Mouse (Mus musculus): ENCODE data around the gene Elfn1. TPM values are rescaled to one million over a fixed set of nuclear protein-coding genes. Genes with fewer than 3 reads are reported as not detected.

Elfn1 gene
- not detected for total RNA-seq (2023)

GRCm38 (mm10) chr5:139907714-139908242 lies at the start of gene Elfn1:
Elfn1 (plus strand) TSS chr5:139907943.

Other genes starting within 250 kb of the Elfn1 start
- 1 to 10 TPM; 3.0 to 3.7 TPM for gene Micall2, start 171.6 kb upstream of the Elfn1 start, total RNA-seq (2023)
- 10 to 100 TPM; 40.3 to 49.8 TPM for gene Ints1, start 132.3 kb upstream of the Elfn1 start, total RNA-seq (2023)
- 100 to 1,000 TPM; 138 to 170 TPM for gene Mafk, start 116.4 kb upstream of the Elfn1 start, total RNA-seq (2023)
- gene Tmem184a, start 88.0 kb upstream of the Elfn1 start, total RNA-seq (2023) = not detected
- gene Gm26938, start 81.5 kb upstream of the Elfn1 start, total RNA-seq (2023) = not detected
- 10 to 100 TPM; 11.1 to 12.5 TPM for gene Psmg3, start 81.1 kb upstream of the Elfn1 start, total RNA-seq (2023)

Measured in monocyte, adult 59 days (primary cell).